Mouse (Mus musculus): ENCODE results near the gene Suv39h2. TPM values are rescaled to one million over a fixed set of nuclear protein-coding genes. Genes with fewer than 3 reads are reported as not detected.

The Suv39h2 gene
- 1 to 10 TPM; 3.1 to 3.2 TPM for total RNA-seq (2021)
- long read RNA-seq, experiment 1, partial matches to known transcripts: 2 of 4 reads
- long read RNA-seq, experiment 1, other reads (novel, unspliced or antisense): 0 of 4 reads
- long read RNA-seq, experiment 2, full-length matches to known transcripts: 2 of 5 reads
- long read RNA-seq, experiment 2, partial matches to known transcripts: 3 of 5 reads
- long read RNA-seq, experiment 2, other reads (novel, unspliced or antisense): 0 of 5 reads

DNA sequence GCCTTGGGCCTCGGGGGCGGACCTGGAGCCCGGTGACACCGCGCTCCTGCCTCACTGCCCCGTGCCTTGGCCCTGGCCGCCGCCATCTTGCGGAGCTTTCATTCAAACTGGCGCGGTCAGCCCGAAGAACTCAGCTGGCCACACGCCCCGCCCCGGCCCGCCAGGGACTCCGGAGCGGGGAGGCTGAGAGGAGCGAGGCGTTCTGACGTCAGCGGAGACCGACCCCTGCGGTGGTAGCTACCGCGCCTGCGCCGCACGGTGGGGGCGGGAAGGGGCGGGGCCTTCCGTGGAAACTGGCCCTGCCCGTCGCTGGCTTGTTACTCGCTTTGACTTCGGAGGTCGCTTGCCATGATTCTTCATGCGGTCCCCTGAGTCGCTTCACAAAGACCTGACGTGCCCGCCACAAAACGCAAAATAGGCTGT is at the start of gene Suv39h2:
Suv39h2 (minus strand) TSS at position 171 of the 423 bp plus-strand sequence.
- intact Hi-C loops (cut with DNase I): loop anchor here (1.0 kb wide), 1 partner anchor 37 kb away; the partner anchor contains the start of genes Gm45902 and Hspa14
- peak; percentile 93 to 97 for DNase-seq (ENCODE audit: low spot score in 2 of 2)

DNA sequence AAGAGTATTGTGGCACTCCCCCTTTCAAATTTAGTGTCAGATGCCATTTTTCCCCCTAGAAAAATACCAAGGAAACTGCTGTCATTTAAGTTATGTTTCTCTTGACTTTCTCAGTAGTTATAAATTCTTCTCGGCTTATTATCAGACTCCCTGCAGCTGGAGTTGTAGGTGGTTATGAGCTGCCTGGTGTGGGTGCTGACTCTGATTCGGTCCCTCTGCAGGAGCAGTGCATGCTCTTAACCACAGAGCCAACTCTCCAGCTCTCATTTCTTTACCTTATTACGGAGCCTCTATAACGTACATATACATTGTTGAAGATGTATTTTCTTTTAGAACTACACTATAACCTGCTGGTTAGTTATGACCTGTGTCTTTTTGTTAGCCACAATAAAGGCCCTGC is 47.7 kb upstream of the Suv39h2 start:
- no peak for DNase-seq (ENCODE audit: low spot score in 2 of 2)
- intact Hi-C loops (cut with DNase I): no loop called here

DNA sequence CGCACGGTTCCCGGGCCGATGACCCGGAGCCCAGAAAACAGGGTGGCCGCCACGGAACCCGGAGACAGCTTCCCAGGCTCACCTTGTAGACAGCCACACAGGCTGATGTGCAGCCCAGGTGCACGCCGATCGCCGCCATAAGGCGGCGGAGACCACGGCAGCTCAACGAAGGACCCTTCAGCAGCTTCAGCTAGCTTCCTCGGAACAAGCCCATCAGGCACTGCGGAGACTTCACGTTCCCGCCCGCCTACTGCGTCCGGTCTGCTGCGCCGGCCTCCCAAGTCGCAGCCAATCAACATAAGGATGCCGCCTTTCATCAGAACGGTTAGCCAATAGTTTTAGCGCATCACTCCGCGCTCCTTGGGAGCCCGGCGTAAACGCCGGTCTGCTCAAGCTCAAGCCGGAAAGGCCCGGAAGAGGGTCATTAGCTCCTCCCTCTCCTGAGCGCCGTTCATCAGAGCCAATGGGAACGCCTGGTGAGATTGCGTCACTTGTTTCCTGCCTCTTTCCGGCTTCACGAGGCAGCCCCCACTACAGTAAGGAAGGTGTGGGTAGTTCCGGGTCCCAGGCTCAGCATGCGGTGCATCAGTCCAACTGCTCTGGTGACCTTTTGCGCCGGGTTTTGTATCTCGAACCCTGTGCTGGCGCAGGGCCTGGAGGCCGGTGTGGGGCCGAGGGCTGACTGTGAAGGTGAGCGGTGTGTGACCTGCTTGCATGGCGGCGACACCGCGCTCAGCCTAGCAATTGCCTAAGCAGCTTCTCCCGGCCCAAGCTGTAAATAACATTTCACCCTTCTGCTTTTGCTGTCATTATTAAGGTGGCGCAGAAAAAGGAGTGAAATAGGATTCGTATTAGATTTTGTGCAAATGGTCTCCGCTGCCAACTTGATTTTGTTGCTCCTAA is 38.0 kb upstream of the Suv39h2 start, which contains the start of the genes Gm45902, Hspa14 and Cdnf:
Gm45902 (minus strand) TSS at position 239 of the 903 bp plus-strand sequence.
Hspa14 (minus strand) TSS at position 263 of the 903 bp plus-strand sequence.
Cdnf (plus strand) TSS at position 479 of the 903 bp plus-strand sequence.
- intact Hi-C loops (cut with DNase I): loop anchor here (1.0 kb wide), 1 partner anchor 38 kb away; the partner anchor contains the start of gene Suv39h2
- peak; percentile 98 to 99 for DNase-seq (ENCODE audit: low spot score in 2 of 2)

DNA sequence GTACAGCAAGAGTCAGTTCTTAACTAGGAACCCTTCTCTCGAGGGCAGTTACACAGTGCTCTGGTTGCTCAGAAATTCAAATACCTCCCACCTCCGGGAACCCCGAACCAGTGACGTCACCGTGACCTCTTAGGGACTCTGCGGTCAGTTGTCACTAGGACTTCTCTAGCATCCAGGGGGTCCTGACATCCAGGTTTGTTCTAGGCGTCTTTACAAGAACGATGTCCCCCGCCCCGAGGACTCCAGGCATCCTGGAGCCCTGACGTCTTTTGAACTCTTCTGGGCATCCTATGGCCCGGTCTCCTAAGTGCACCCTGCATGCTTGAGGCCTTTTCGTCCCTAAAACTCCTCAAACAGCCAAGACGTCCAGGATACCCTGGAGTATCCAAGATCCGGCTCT is 37.2 kb upstream of the Suv39h2 start:
- intact Hi-C loops (cut with DNase I): loop anchor here (1.0 kb wide), 1 partner anchor 37 kb away; the partner anchor contains the start of gene Suv39h2
- peak; percentile 4 to 14 for DNase-seq (ENCODE audit: low spot score in 2 of 2)

GRCm38 (mm10) chr2:3500886-3501285 is 26.1 kb upstream of the Suv39h2 start:
- DNase-seq (ENCODE audit: low spot score in 2 of 2): no peak
- intact Hi-C loops (cut with DNase I): no loop called here

- intact Hi-C loops (cut with DNase I): no loop called here
- DNase-seq (ENCODE audit: low spot score in 2 of 2): no peak
Measured at GRCm38 (mm10) chr2:3499543-3499942, 24.7 kb upstream of the Suv39h2 start.

- intact Hi-C loops (cut with DNase I): no loop called here
- no peak for DNase-seq (ENCODE audit: low spot score in 2 of 2)
Measured at GRCm38 (mm10) chr2:3493833-3494409, 19.1 kb upstream of the Suv39h2 start.

GRCm38 (mm10) chr2:3489816-3490215 is 15.0 kb upstream of the Suv39h2 start:
- intact Hi-C loops (cut with DNase I): no loop called here
- no peak for DNase-seq (ENCODE audit: low spot score in 2 of 2)

- intact Hi-C loops (cut with DNase I): no loop called here
Measured at GRCm38 (mm10) chr2:3480239-3480638, 5.4 kb upstream of the Suv39h2 start.

DNA sequence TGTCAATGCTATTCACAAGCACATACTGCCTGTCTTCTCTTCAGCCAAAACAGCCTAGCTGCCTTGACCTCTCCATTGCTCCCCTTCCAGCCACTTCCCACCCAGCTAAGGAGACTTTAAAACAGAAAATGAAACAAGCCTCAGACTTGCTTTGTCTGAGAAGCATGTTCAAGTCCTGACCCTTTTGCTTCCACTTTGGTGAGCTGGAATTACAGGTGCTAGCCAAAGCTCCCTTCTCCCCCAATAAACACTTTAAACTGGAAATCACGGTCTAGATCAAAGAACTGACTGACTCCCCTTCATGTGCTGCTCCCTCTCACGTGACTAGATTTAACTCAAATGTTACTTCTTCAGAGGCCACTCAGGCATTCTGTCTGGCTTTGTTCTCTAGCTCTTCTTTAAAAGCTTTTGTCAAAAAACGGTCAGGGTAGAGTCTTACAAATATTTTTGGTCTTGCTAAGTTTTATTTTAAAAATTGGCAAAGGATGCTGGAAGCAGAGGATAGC is 968 bp upstream of the Suv39h2 start:
- intact Hi-C loops (cut with DNase I): loop anchor here (1.0 kb wide), 1 partner anchor 37 kb away; the partner anchor contains the start of genes Gm45902 and Hspa14
- DNase-seq (ENCODE audit: low spot score in 2 of 2): no peak

More at GRCm38 (mm10) chr2:3480239-3480638, 5.4 kb upstream of the Suv39h2 start:
- DNase-seq (ENCODE audit: low spot score in 2 of 2): no peak

DNA sequence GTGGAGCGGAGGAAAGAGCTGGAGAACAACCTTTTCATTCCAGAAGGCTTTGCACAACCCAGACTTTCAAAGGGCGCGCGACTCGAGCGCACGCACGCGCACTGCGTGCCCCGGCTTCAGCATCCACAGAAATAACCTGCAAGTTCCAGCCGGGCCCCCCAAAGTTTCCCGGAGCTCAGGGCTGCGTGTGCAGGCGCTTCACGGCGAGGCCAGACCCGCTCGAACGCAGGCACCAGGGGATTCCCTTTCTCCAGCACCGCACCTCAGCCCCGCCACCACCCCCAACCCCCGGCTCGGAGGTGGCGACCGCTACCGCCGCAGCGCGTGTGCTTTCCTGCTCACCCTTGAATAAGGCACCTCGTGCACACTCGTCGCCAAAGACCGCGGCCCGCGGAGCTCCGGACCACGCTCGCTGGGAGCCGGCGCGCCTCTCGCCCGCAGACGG is 448 bp downstream of the Suv39h2 start:
- intact Hi-C loops (cut with DNase I): no loop called here
- DNase-seq (ENCODE audit: low spot score in 2 of 2): peak; percentile 70 to 74

GRCm38 (mm10) chr2:3473891-3474290 is 940 bp downstream of the Suv39h2 start:
- intact Hi-C loops (cut with DNase I): no loop called here

DNA sequence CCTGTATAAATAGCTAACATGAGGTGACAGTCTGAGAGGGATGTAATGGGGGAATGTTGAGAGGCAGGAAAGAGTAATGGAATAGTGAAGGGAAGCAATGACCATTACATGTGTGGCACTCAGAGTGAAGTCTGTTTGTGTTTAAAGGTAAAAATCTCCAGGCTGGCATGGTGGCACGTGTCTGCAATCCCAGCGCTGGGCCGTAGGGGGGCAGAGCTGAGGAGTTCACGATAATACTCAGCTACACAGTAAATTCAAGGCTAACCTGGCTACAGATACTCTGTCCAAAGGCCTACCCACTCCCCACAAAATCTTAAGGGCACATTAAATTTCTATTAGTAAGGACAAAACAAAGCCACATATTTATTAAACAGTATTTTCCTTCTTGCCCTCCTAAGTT is 18.2 kb downstream of the Suv39h2 start:
- intact Hi-C loops (cut with DNase I): no loop called here
- no peak for DNase-seq (ENCODE audit: low spot score in 2 of 2)

More at GRCm38 (mm10) chr2:3473891-3474290, 940 bp downstream of the Suv39h2 start:
- DNase-seq (ENCODE audit: low spot score in 2 of 2): no peak

- intact Hi-C loops (cut with DNase I): no loop called here
- no peak for DNase-seq (ENCODE audit: low spot score in 2 of 2)
Measured at GRCm38 (mm10) chr2:3453096-3453495, 21.7 kb downstream of the Suv39h2 start.

- DNase-seq (ENCODE audit: low spot score in 2 of 2): peak; percentile 43 to 71
- intact Hi-C loops (cut with DNase I): no loop called here
Measured at GRCm38 (mm10) chr2:3449431-3449830, 25.4 kb downstream of the Suv39h2 start.

GRCm38 (mm10) chr2:3445984-3446383 is 28.8 kb downstream of the Suv39h2 start:
- intact Hi-C loops (cut with DNase I): no loop called here
- DNase-seq (ENCODE audit: low spot score in 2 of 2): no peak

DNA sequence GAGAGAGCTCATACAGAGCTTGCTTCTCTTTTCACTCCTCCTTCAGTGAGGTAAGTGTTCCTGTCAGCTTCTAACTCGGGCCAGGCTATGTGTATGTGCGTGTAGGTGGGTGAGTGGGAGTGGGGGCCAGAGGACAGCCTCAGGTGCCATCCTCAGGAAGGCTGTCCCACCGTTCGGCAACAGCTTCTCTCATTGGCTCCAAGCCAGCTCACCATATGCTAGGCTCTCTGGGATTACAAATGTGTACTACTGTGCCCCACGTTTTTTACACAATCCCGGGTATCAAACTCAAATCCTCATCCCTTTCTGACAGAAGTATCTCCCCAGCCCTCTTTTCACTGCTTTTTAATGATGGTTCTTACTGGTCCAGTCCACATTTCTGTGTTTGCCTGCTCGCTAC is 30.6 kb downstream of the Suv39h2 start:
- intact Hi-C loops (cut with DNase I): no loop called here
- DNase-seq (ENCODE audit: low spot score in 2 of 2): peak in 1 of 2 experiments; percentile 26

GRCm38 (mm10) chr2:3437956-3438355 is 36.9 kb downstream of the Suv39h2 start:
- DNase-seq (ENCODE audit: low spot score in 2 of 2): no peak
- intact Hi-C loops (cut with DNase I): no loop called here

GRCm38 (mm10) chr2:3435369-3436061 is 39.3 kb downstream of the Suv39h2 start:
- intact Hi-C loops (cut with DNase I): no loop called here
- no peak for DNase-seq (ENCODE audit: low spot score in 2 of 2)

Data from left cerebral cortex, postnatal 14 days (tissue).